Mouse (Mus musculus): ENCODE data around the gene Fgf18. TPM values are rescaled to one million over a fixed set of nuclear protein-coding genes. Genes with fewer than 3 reads are reported as not detected.

The Fgf18 gene
- total RNA-seq (2012; rRNA removed) (not detected in 2 replicates), total RNA-seq (2014; rRNA removed) (not detected in 2 replicates), polyA plus RNA-seq (2012; ENCODE audit: insufficient read length, low read depth) (0.41 TPM in 1 of 2 replicates, not detected in the other)

GRCm38 (mm10) chr11:33147171-33147571 is at the start of gene Fgf18:
Gene Fgf18 (minus strand): TSS chr11:33147400.
- H3K4me1 ChIP-seq (ENCODE audit: control insufficient read depth in 1 of 2, insufficient read depth in 2 of 2) = peaks cover 8 to 12% of the 10 kb centered on the region in 2 experiments; a peak in 3 of 4 replicates
- H3K9me3 ChIP-seq (replicated peaks; ENCODE audit: low read length) = peaks cover 7% of the 10 kb centered on the region
- H3K36me3 ChIP-seq (replicated peaks in 1 of 2; ENCODE audit: control insufficient read depth in 1 of 2, insufficient read depth in 1 of 2, low read length in 1 of 2) = peaks cover 24 to 48% of the 10 kb centered on the region in 2 experiments
- H3K9ac ChIP-seq (ENCODE audit: insufficient read depth, low read depth) = no peak within 1 kb of the TSS
- dilution Hi-C loops (cut with MboI; ENCODE audit: extremely low pct_ligation_motif_present, extremely low pct_unique_long_range_greater_than_20kb, low sequenced_read_pairs) (no loop called here), in situ Hi-C loops (cut with MboI; ENCODE audit: low pct_ligation_motif_present, low pct_unique_long_range_greater_than_20kb, low sequenced_read_pairs) (loop anchor here (25.0 kb wide), 1 partner anchor 535 kb away; no protein-coding TSS in a partner anchor)
- no peaks in the 10 kb centered on the region for H3K79me2 ChIP-seq (replicated peaks; ENCODE audit: control insufficient read depth, extremely low read depth, insufficient read depth, poor library complexity, severe bottlenecking)
- peak within 1 kb of the TSS in 2 of 3 experiments; percentile 4 to 42 for H3K4me3 ChIP-seq (replicated peaks in 1 of 3; ENCODE audit: low read depth in 2 of 3, low read length in 2 of 3, poor library complexity in 1 of 3)
- TF ChIP-seq USF2 (conservative IDR thresholded peaks at IDR 0.05; ENCODE audit: low read depth, low read length) (no peak), CTCF (conservative IDR thresholded peaks at IDR 0.05 in 1 of 2, IDR thresholded peaks at IDR 0.05 in 1 of 2; ENCODE audit: low read depth in 2 of 2, low read length in 2 of 2) (peak in 1 of 2 experiments; percentile 17; a peak in 1 of 4 replicates)
- H3K4me2 ChIP-seq (ENCODE audit: insufficient read depth, low read depth, poor library complexity, severe bottlenecking) = peak within 1 kb of the TSS; percentile 82
- H3K27ac ChIP-seq (ENCODE audit: insufficient read depth, low read depth) = peak within 1 kb of the TSS; percentile 5
- no peaks in the 10 kb centered on the region for H3K27me3 ChIP-seq (replicated peaks)
- DNase-seq (ENCODE audit: extremely low read depth) = no peak

GRCm38 (mm10) chr11:33196447-33197132 is 49.4 kb upstream of the Fgf18 start:
- Histone ChIP-seq H3K27ac (ENCODE audit: insufficient read depth, low read depth) (no peak overlapping the region), H3K79me2 (replicated peaks; ENCODE audit: control insufficient read depth, extremely low read depth, insufficient read depth, poor library complexity, severe bottlenecking) (no peaks in the 10 kb centered on the region), H3K9ac (ENCODE audit: insufficient read depth, low read depth) (no peak overlapping the region), H3K4me2 (ENCODE audit: insufficient read depth, low read depth, poor library complexity, severe bottlenecking) (no peak overlapping the region), H3K4me1 (ENCODE audit: control insufficient read depth in 1 of 2, insufficient read depth in 2 of 2) (no peaks in the 10 kb centered on the region), H3K36me3 (replicated peaks in 1 of 2; ENCODE audit: control insufficient read depth in 1 of 2, insufficient read depth in 1 of 2, low read length in 1 of 2) (no peaks in the 10 kb centered on the region), H3K9me3 (replicated peaks; ENCODE audit: low read length) (peaks cover 35% of the 10 kb centered on the region), H3K27me3 (replicated peaks) (peaks cover 3% of the 10 kb centered on the region), H3K4me3 (replicated peaks in 1 of 3; ENCODE audit: low read depth in 2 of 3, low read length in 2 of 3, poor library complexity in 1 of 3) (no peak overlapping the region)
- in situ Hi-C loops (cut with MboI; ENCODE audit: low pct_ligation_motif_present, low pct_unique_long_range_greater_than_20kb, low sequenced_read_pairs) = no loop called here
- TF ChIP-seq ELF1 (IDR thresholded peaks at IDR 0.05; ENCODE audit: low read depth, low read length) = no peak
- no peak for TF ChIP-seq HCFC1 (IDR thresholded peaks at IDR 0.05; ENCODE audit: low read depth, low read length)
- TF ChIP-seq ZC3H11A (IDR thresholded peaks at IDR 0.05; ENCODE audit: low read depth, low read length) = no peak
- TF ChIP-seq USF1 (IDR thresholded peaks at IDR 0.05; ENCODE audit: low read depth, low read length) = no peak
- TF ChIP-seq ZMIZ1 (IDR thresholded peaks at IDR 0.05; ENCODE audit: low read depth, low read length) = no peak
- no peak for TF ChIP-seq USF2 (conservative IDR thresholded peaks at IDR 0.05; ENCODE audit: low read depth, low read length)
- TF ChIP-seq MEF2A (IDR thresholded peaks at IDR 0.05; ENCODE audit: borderline replicate concordance, low read depth, low read length) = no peak
- TF ChIP-seq MAFK (IDR thresholded peaks at IDR 0.05; ENCODE audit: insufficient replicate concordance, low read length) = no peak
- dilution Hi-C loops (cut with MboI; ENCODE audit: extremely low pct_ligation_motif_present, extremely low pct_unique_long_range_greater_than_20kb, low sequenced_read_pairs) = no loop called here
- no peak for DNase-seq (ENCODE audit: extremely low read depth)
